Mouse (Mus musculus) CH12.LX (cell line): Measurements from ENCODE around the gene Cabp1. TPM values are rescaled to one million over a fixed set of nuclear protein-coding genes. Genes with fewer than 3 reads are reported as not detected.
A peak's percentile ranks its signal among the peaks of the same experiment; 100 is the strongest.
"Not testable (repeated sequence)": the region's sequence is repeated elsewhere in the genome, so short reads cannot be mapped to it uniquely, and the experiment has no call there.

Experiments used
- DNase-seq: peaks from one replicate; pipeline ENCODE4 v3.0.0-alpha.2; 2013; ENCODE audit errors: extremely low read depth
- H3K27ac ChIP-seq: 2 replicates; pipeline ENCODE4 v1.5.1; 2012; ENCODE audit warnings: low read depth, mild to moderate bottlenecking, control low read depth, moderate library complexity; ENCODE audit not compliant: insufficient read depth
- H3K27me3 ChIP-seq: replicated peaks from 2 replicates; pipeline ENCODE3; 2012; ENCODE audit warnings: inconsistent platforms
- H3K36me3 ChIP-seq, 2 experiments: replicated peaks in 1 of 2; 2 replicates each; pipeline versions ENCODE3 to v1.6.1; 2012; ENCODE audit warnings: inconsistent platforms in 1 of 2, low read length in 1 of 2, mild to moderate bottlenecking in 1 of 2, mixed read lengths in 1 of 2, moderate library complexity in 1 of 2; ENCODE audit not compliant: control insufficient read depth in 1 of 2, insufficient read depth in 1 of 2
- H3K4me1 ChIP-seq, 2 experiments: 2 replicates each; pipeline ENCODE4 v1.6.1; 2012; ENCODE audit warnings: inconsistent platforms in 1 of 2, moderate library complexity in 1 of 2; ENCODE audit not compliant: insufficient read depth in 2 of 2, control insufficient read depth in 1 of 2
- H3K4me2 ChIP-seq: 2 replicates; pipeline ENCODE4 v1.6.1; 2012; ENCODE audit warnings: low read depth, mild to moderate bottlenecking, control low read depth; ENCODE audit not compliant: poor library complexity, insufficient read depth, severe bottlenecking
- H3K4me3 ChIP-seq, 3 experiments: fragments of 150-350 bp in 1 of 3; sonication (generic) in 1 of 3; replicated peaks in 1 of 3; 2 replicates each; pipeline versions ENCODE3 to v1.5.1; 2011 to 2012; ENCODE audit warnings: low read depth in 2 of 3, low read length in 2 of 3, mild to moderate bottlenecking in 2 of 3, moderate library complexity in 2 of 3, control low read depth in 1 of 3, improper control_type of control experiment in 1 of 3, inconsistent platforms in 1 of 3, mixed read lengths in 1 of 3; ENCODE audit not compliant: poor library complexity in 1 of 3
- H3K79me2 ChIP-seq: replicated peaks from 2 replicates; pipeline ENCODE4 v1.6.1; 2012; ENCODE audit warnings: mild to moderate bottlenecking, moderate library complexity; ENCODE audit not compliant: control insufficient read depth, poor library complexity, insufficient read depth, severe bottlenecking; ENCODE audit errors: extremely low read depth
- H3K9ac ChIP-seq: 2 replicates; pipeline ENCODE4 v1.6.1; 2012; ENCODE audit warnings: low read depth, mild to moderate bottlenecking, control low read depth, moderate library complexity; ENCODE audit not compliant: insufficient read depth
- H3K9me3 ChIP-seq: replicated peaks from 2 replicates; pipeline ENCODE3; 2012; ENCODE audit warnings: low read length, inconsistent platforms, mixed read lengths
- CTCF ChIP-seq, 2 experiments: IDR thresholded peaks in 1 of 2; conservative IDR thresholded peaks in 1 of 2; 2 replicates each; pipeline ENCODE4 v1.5.1; 2011 to 2012; ENCODE audit warnings: low read depth in 2 of 2, low read length in 2 of 2, improper control_type of control experiment in 1 of 2, inconsistent platforms in 1 of 2, mild to moderate bottlenecking in 1 of 2, moderate library complexity in 1 of 2
- HCFC1 ChIP-seq: IDR thresholded peaks from 2 replicates; pipeline ENCODE4 v1.6.1; 2012; ENCODE audit warnings: low read depth, mild to moderate bottlenecking, inconsistent platforms, low read length, improper control_type of control experiment
- MAX ChIP-seq: IDR thresholded peaks from 2 replicates; pipeline ENCODE4 v1.6.1; 2011; ENCODE audit warnings: low read length, improper control_type of control experiment
- MAZ ChIP-seq: IDR thresholded peaks from 2 replicates; pipeline ENCODE4 v1.6.1; 2012; ENCODE audit warnings: low read depth, mild to moderate bottlenecking, inconsistent platforms, low read length, improper control_type of control experiment, moderate library complexity
- MEF2A ChIP-seq: IDR thresholded peaks from 2 replicates; pipeline ENCODE4 v1.6.1; 2014; ENCODE audit warnings: low read depth, mild to moderate bottlenecking, inconsistent platforms, low read length, improper control_type of control experiment, borderline replicate concordance
- MYC ChIP-seq: IDR thresholded peaks from 2 replicates; pipeline ENCODE4 v1.6.1; 2011; ENCODE audit warnings: low read depth, mild to moderate bottlenecking, improper control_type of control experiment, low read length
- NELFE ChIP-seq: IDR thresholded peaks from 2 replicates; pipeline ENCODE4 v1.6.1; 2011; ENCODE audit warnings: low read depth, low read length, improper control_type of control experiment
- NRF1 ChIP-seq: IDR thresholded peaks from 2 replicates; pipeline ENCODE4 v1.6.1; 2014; ENCODE audit warnings: low read depth, mild to moderate bottlenecking, inconsistent platforms, low read length, improper control_type of control experiment, moderate library complexity
- RAD21 ChIP-seq: IDR thresholded peaks from 2 replicates; pipeline ENCODE4 v1.6.1; 2011; ENCODE audit warnings: low read depth, mild to moderate bottlenecking, low read length, improper control_type of control experiment, moderate library complexity
- RCOR1 ChIP-seq: conservative IDR thresholded peaks from 2 replicates; pipeline ENCODE4 v1.6.1; 2012; ENCODE audit warnings: low read depth, mild to moderate bottlenecking, inconsistent platforms, low read length, improper control_type of control experiment
- SIN3A ChIP-seq: IDR thresholded peaks from 2 replicates; pipeline ENCODE4 v1.6.1; 2012; ENCODE audit warnings: low read length, improper control_type of control experiment, inconsistent platforms
- SMC3 ChIP-seq: IDR thresholded peaks from 2 replicates; pipeline ENCODE4 v1.6.1; 2011; ENCODE audit warnings: low read depth, low read length, improper control_type of control experiment
- TBP ChIP-seq: conservative IDR thresholded peaks from 2 replicates; pipeline ENCODE4 v1.6.1; 2011; ENCODE audit warnings: low read depth, low read length, improper control_type of control experiment
- dilution Hi-C: fragments of 300-500 bp; cut with MboI; formaldehyde crosslinking; loops from 2 replicates; pipeline ENCODE4 v1.14.3; 2020; ENCODE audit warnings: low sequenced_read_pairs; ENCODE audit not compliant: extremely low pct_unique_long_range_greater_than_20kb, extremely low pct_ligation_motif_present
- in situ Hi-C: fragments of 300-500 bp; cut with MboI; formaldehyde crosslinking; loops from 3 replicates; pipeline ENCODE4 v1.14.3; 2019; ENCODE audit warnings: low sequenced_read_pairs, low pct_ligation_motif_present, low pct_unique_long_range_greater_than_20kb, mixed read lengths
- polyA plus RNA-seq: library from polyadenylated mRNA; unstranded; fragments of >175 nt; gene quantifications from 2 replicates; pipeline ENCODE4 v1.2.1, GENCODE M21; 2012; ENCODE audit warnings: low read depth; ENCODE audit not compliant: insufficient read length
- total RNA-seq, 2 experiments: library from RNA; depleted of rRNA; stranded (reverse); fragments of 300-350 nt in 1 of 2; fragments of >200 nt in 1 of 2; gene quantifications; 2 replicates each; pipeline ENCODE4 v1.2.3; 2012 to 2014

Cabp1 gene
- total and polyA plus RNA-seq, 3 experiments = 0.59 to 1.8 (median 1.7) TPM

DNA sequence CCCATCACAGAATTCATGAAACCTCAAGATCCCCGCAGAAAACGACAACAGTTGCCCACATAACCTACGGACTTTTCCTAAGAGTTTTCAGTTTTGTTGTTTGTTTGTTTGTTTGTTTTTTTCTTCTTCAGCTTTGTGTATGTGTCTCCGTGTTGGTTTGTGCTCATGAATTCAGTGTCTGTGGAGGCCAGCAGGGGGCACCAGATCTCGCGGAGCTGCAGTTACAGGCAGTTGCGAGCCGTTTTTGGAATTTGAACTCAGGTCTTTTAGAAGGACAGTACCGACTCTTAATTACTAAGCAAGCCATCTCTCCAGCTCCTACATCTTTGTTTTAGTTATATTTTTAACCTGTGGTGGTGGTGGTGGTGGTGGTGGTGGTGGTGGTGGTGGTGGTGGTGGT is 28.8 kb downstream of the Cabp1 start:
- no peaks in the 10 kb centered on the region for H3K27me3 ChIP-seq
- TF ChIP-seq MYC (no peak), NELFE (no peak), CTCF (conservative IDR thresholded peaks at IDR 0.05 in 1 of 2, IDR thresholded peaks at IDR 0.05 in 1 of 2; ENCODE audit: low read depth in 2 of 2, low read length in 2 of 2) (peak in 1 of 2 experiments; percentile 43; a peak in 2 of 4 replicates), RCOR1 (no peak), MAX (no peak), TBP (no peak), MEF2A (no peak), MAZ (no peak), SMC3 (peak; percentile 32; the same call in 1 of the 2 replicates), SIN3A (no peak)
- TF ChIP-seq, all 38 proteins: peak for 2
- no peak overlapping the region for H3K4me3 ChIP-seq
- H3K36me3 ChIP-seq = no peaks in the 10 kb centered on the region
- no peaks in the 10 kb centered on the region for H3K9me3 ChIP-seq
- DNase-seq = no peak
- in situ Hi-C loops (loop anchor here (5.0 kb wide), 1 partner anchor 38 kb away; no protein-coding TSS in a partner anchor), dilution Hi-C loops (no loop called here)
- peaks cover 11 to 34% of the 10 kb centered on the region in 2 experiments for H3K4me1 ChIP-seq
- H3K79me2 ChIP-seq = no peaks in the 10 kb centered on the region
- no peak overlapping the region for H3K4me2 ChIP-seq
- H3K27ac ChIP-seq = no peak overlapping the region
- H3K9ac ChIP-seq = no peak overlapping the region

DNA sequence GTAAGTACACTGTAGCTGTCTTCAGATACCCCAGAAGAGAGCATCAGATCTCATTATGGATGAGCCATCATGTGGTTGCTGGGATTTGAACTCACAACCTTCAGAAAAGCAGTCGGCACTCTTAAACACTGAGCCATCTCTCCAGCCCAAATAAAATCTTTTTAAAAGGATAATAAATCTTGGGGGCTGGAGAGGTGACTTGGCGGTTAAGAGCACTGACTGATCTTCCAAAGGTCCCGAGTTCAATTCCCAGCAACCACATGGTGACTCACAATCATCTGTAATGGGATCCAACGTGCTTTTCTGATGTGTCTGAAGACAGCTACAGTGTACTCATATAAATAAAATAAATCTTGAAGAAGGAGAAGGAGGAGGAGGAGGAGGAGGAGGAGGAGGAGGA is 29.7 kb downstream of the Cabp1 start:
- H3K4me3 ChIP-seq, H3K27me3 ChIP-seq, DNase-seq, in situ Hi-C loops, H3K9me3 ChIP-seq, H3K27ac ChIP-seq, dilution Hi-C loops, H3K79me2 ChIP-seq, H3K4me2 ChIP-seq, H3K9ac ChIP-seq, H3K36me3 ChIP-seq: not testable (repeated sequence)
- H3K4me1 ChIP-seq = peaks cover 11 to 43% of the 10 kb centered on the region in 2 experiments

DNA sequence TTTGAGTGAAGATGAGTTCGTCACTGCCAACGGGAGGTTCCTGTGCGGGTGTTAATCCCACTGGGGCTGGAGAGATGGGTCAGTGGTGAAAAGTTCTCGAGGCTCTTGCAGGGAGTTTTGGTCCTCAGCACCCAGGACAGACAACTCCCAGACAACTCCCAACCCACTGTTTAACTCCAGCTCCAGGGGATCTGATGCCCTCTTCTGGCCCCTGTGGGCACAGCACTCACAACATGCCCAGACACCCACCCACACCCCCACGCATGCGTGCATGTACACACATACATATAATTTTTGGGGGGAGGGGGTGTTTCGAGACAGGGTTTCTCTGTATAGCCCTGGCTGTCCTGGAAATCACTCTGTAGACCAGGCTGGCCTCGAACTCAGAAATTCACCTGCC is 30.6 kb downstream of the Cabp1 start:
- Histone ChIP-seq H3K4me2 (no peak overlapping the region), H3K36me3 (no peaks in the 10 kb centered on the region), H3K4me1 (peaks cover 11 to 48% of the 10 kb centered on the region in 2 experiments), H3K27me3 (no peaks in the 10 kb centered on the region), H3K79me2 (no peaks in the 10 kb centered on the region), H3K4me3 (no peak overlapping the region), H3K9me3 (no peaks in the 10 kb centered on the region), H3K9ac (no peak overlapping the region)
- dilution Hi-C loops = no loop called here
- no peak for DNase-seq
- in situ Hi-C loops = no loop called here
- peak; percentile 37 to 58; a peak in 3 of 4 replicates for TF ChIP-seq CTCF (conservative IDR thresholded peaks at IDR 0.05 in 1 of 2, IDR thresholded peaks at IDR 0.05 in 1 of 2; ENCODE audit: low read depth in 2 of 2, low read length in 2 of 2)
- TF ChIP-seq NRF1 = peak; percentile 64
- TF ChIP-seq TBP = no peak
- TF ChIP-seq SMC3 = peak; percentile 56
- TF ChIP-seq RAD21 = peak; percentile 34
- TF ChIP-seq HCFC1 = no peak
- TF ChIP-seq, all 38 proteins: peak for 4
- no peak overlapping the region for H3K27ac ChIP-seq

DNA sequence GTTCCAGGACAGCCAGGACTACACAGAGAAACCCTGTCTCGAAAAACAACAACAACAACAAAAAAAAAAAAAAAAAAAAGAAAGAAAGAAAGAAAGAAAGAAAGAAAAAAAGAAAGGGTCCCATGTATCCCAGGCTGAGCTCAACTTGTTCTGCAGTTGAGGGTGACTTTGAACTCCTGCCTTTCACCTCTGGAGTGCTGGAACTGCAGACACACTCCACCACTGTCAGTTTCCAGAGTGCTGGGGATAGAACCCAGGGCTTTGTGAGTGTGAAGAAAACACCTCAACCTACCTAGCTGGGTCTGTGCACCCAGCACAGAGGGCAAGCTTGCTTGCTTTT is 32.3 kb downstream of the Cabp1 start:
- H3K9ac ChIP-seq, DNase-seq, H3K36me3 ChIP-seq, H3K4me2 ChIP-seq, in situ Hi-C loops, dilution Hi-C loops, H3K27ac ChIP-seq, H3K9me3 ChIP-seq, H3K27me3 ChIP-seq, H3K4me3 ChIP-seq: not testable (repeated sequence)
- Histone ChIP-seq H3K79me2 (peaks cover 10% of the 10 kb centered on the region), H3K4me1 (peaks cover 7 to 38% of the 10 kb centered on the region in 2 experiments)
